Mouse (Mus musculus): Measurements from ENCODE around the gene Tceal1.

The Tceal1 gene

DNA sequence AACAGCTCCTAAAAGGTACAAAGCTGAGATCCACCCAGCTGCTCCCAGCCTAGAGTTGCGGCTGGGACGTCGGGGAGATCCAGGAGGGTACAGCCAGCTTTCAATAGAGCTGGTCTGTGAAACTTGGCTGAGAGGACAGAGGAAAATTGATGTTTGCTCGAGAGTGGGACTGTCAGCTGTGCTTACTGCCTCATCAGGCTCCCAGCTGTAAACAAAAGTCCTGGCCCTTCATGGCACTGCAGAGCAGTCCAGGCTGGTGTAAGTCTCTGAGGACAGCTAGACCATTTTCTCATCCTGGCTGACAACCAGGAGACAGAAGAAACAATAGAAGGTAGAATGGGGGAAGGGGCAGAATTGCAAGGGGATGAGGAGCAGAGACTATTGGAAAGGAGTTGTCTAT lies 41.5 kb downstream of the Tceal1 start:
- DNase-seq (ENCODE audit: low spot score in 2 of 2) = no peak

- DNase-seq (ENCODE audit: low spot score in 2 of 2) = no peak
These were observed 47.7 kb downstream of the Tceal1 start for GRCm38 (mm10) chrX:136755464-136755863.

All from spleen, postnatal 36 days (tissue).